Mouse (Mus musculus) neural tube, embryonic 14.5 days (tissue): ENCODE results near the gene Myh10. TPM values are rescaled to one million over a fixed set of nuclear protein-coding genes. Genes with fewer than 3 reads are reported as not detected.
A peak's percentile ranks its signal among the peaks of the same experiment; 100 is the strongest.

Experiments used
- ATAC-seq: fragments of 200-750 bp; cut with Nextera tagmentation; 2 replicates; pipeline ENCODE4 v1.8.0; 2017; ENCODE audit warnings: low read depth, mild to moderate bottlenecking, moderate TSS enrichment, moderate library complexity
- H3K27ac ChIP-seq: fragments of 300-500 bp; sonication (generic); 2 replicates; pipeline ENCODE4 v1.5.1; 2014; ENCODE audit warnings: low read depth, mild to moderate bottlenecking, control low read depth, low read length, moderate library complexity, mixed read lengths
- H3K27me3 ChIP-seq: fragments of 300-500 bp; sonication (generic); 2 replicates; pipeline ENCODE4 v1.6.1; 2014; ENCODE audit warnings: low read length; ENCODE audit not compliant: control insufficient read depth, insufficient read depth
- H3K36me3 ChIP-seq: fragments of 300-500 bp; sonication (generic); 2 replicates; pipeline ENCODE4 v1.6.1; 2014; ENCODE audit warnings: low read length, mixed read lengths; ENCODE audit not compliant: control insufficient read depth, insufficient read depth
- H3K4me1 ChIP-seq: fragments of 300-500 bp; sonication (generic); 2 replicates; pipeline ENCODE4 v1.6.1; 2014; ENCODE audit warnings: low read length; ENCODE audit not compliant: control insufficient read depth, insufficient read depth
- H3K4me2 ChIP-seq: fragments of 300-500 bp; sonication (generic); 2 replicates; pipeline ENCODE4 v1.6.1; 2014; ENCODE audit warnings: mild to moderate bottlenecking, low read depth, low read length, control low read depth
- H3K4me3 ChIP-seq: fragments of 300-500 bp; sonication (generic); 2 replicates; pipeline ENCODE4 v1.5.1; 2014; ENCODE audit warnings: low read depth, low read length, control low read depth, mixed read lengths
- H3K9ac ChIP-seq: fragments of 300-500 bp; sonication (generic); replicated peaks from 2 replicates; pipeline ENCODE4 v1.6.1; 2014; ENCODE audit warnings: low read depth, mild to moderate bottlenecking, control low read depth, low read length, mixed read lengths
- H3K9me3 ChIP-seq: fragments of 300-500 bp; sonication (generic); 2 replicates; pipeline ENCODE4 v1.6.1; 2016; ENCODE audit warnings: low read length; ENCODE audit not compliant: control insufficient read depth
- WGBS: fragments of 180-500 bp; shearing (Covaris S2); extraction: QIAGEN DNeasy Blood & Tissue Kit; methylation state at CpG from one replicate; pipeline ENCODE4 v1.1.7; 2014; 5-methylcytosine and 5-hydroxymethylcytosine counted together
- polyA plus RNA-seq: library from polyadenylated mRNA; unstranded; fragments of >200 nt; fragmentation: Nextera tagmentation; extraction: Ambion mirVana; gene quantifications from 2 replicates; pipeline ENCODE4 v1.2.1, GENCODE M21; 2014

Gene Myh10
- polyA plus RNA-seq, 1 experiment from 2014 or later, result 92.2 TPM

GRCm38 (mm10) chr11:68750938-68751337 lies 59.6 kb downstream of the Myh10 start:
- no peak for ATAC-seq
- 80% methylated on average over 8 of the region's 8 CpGs for WGBS
- Histone ChIP-seq H3K9me3 (no peaks in the 10 kb centered on the region), H3K27me3 (no peaks in the 10 kb centered on the region), H3K4me2 (no peak overlapping the region), H3K9ac (no peak overlapping the region), H3K4me1 (peaks cover 20% of the 10 kb centered on the region; the same call in 1 of the 2 replicates), H3K27ac (no peak overlapping the region), H3K4me3 (no peak overlapping the region), H3K36me3 (peaks cover 9% of the 10 kb centered on the region)

DNA sequence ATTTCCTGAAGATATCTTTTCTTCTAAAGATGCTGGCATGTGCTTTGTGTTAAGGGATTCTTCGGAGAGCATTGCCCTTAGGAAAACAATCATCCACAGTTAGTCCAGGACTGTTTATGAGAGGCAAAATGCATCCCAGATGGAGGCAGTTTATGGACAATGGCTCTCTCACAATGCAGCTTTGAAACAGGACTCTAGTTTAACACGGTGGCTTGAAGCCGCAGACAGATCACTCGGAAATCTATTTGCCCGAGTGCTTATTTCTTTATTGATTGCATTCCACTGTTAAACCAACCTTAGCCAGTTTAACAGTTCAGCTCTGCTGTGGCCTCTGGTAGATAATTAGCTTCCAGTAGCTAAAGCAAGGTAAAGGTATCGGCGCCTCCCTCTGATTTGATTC lies 62.9 kb downstream of the Myh10 start:
- Histone ChIP-seq H3K36me3 (peaks cover 4% of the 10 kb centered on the region; the same call in 1 of the 2 replicates), H3K4me2 (no peak overlapping the region), H3K4me1 (peaks cover 15% of the 10 kb centered on the region; the same call in 1 of the 2 replicates), H3K9ac (no peak overlapping the region), H3K27me3 (no peaks in the 10 kb centered on the region), H3K9me3 (no peaks in the 10 kb centered on the region), H3K4me3 (no peak overlapping the region), H3K27ac (no peak overlapping the region)
- WGBS, result 31% methylated on average over 7 of the region's 7 CpGs
- no peak for ATAC-seq

- peaks cover 15% of the 10 kb centered on the region; the same call in 1 of the 2 replicates for H3K4me1 ChIP-seq
- 79% methylated on average over 11 of the region's 11 CpGs for WGBS
- no peak overlapping the region for H3K4me2 ChIP-seq
- H3K9ac ChIP-seq, result no peak overlapping the region
- H3K9me3 ChIP-seq, result no peaks in the 10 kb centered on the region
- H3K27ac ChIP-seq, result no peak overlapping the region
- peaks cover 4% of the 10 kb centered on the region for H3K36me3 ChIP-seq
- H3K27me3 ChIP-seq, result no peaks in the 10 kb centered on the region
- no peak for ATAC-seq
- H3K4me3 ChIP-seq, result no peak overlapping the region
These were observed 65.3 kb downstream of the Myh10 start for GRCm38 (mm10) chr11:68756456-68757348.

GRCm38 (mm10) chr11:68759691-68760090 lies 68.3 kb downstream of the Myh10 start:
- Histone ChIP-seq H3K9me3 (no peaks in the 10 kb centered on the region), H3K27me3 (no peaks in the 10 kb centered on the region), H3K4me2 (no peak overlapping the region), H3K27ac (no peak overlapping the region), H3K36me3 (peaks cover 20% of the 10 kb centered on the region; the same call in 1 of the 2 replicates), H3K4me1 (0 out of 2 replicates have a peak, but pooled peaks cover 2% of the 10 kb centered on the region), H3K9ac (no peak overlapping the region), H3K4me3 (no peak overlapping the region)
- 85% methylated on average over 3 of the region's 3 CpGs for WGBS
- ATAC-seq, result no peak

DNA sequence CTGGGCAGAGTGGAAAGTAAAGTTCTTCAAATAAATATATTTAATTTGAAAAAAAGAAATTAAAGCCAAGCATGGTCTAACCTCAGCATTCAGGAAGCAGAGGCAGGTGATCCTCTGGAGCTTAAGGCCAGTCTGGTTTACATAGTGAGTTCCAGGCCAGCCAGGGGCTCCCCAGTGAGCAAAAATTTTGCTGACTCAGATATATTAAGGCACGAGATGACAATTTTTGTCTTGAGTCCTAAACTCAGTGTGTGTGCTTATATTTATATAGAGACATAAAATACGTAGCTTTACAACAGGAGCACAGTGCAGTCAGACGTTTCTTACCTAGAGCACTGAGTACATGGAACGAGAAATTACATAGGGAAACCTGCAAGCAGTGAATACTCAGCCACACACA lies 69.8 kb downstream of the Myh10 start:
- H3K27ac ChIP-seq, result no peak overlapping the region
- H3K9ac ChIP-seq, result no peak overlapping the region
- no peaks in the 10 kb centered on the region for H3K27me3 ChIP-seq
- H3K4me2 ChIP-seq, result no peak overlapping the region
- H3K4me1 ChIP-seq, result no peaks in the 10 kb centered on the region
- no peaks in the 10 kb centered on the region for H3K9me3 ChIP-seq
- H3K36me3 ChIP-seq, result peaks cover 32% of the 10 kb centered on the region; the same call in 1 of the 2 replicates
- H3K4me3 ChIP-seq, result no peak overlapping the region
- no peak for ATAC-seq
- 86% methylated on average over 4 of the region's 4 CpGs for WGBS

GRCm38 (mm10) chr11:68761664-68762063 lies 70.3 kb downstream of the Myh10 start:
- Histone ChIP-seq H3K9me3 (no peaks in the 10 kb centered on the region), H3K27me3 (no peaks in the 10 kb centered on the region), H3K4me2 (no peak overlapping the region), H3K36me3 (peaks cover 36% of the 10 kb centered on the region; the same call in 1 of the 2 replicates), H3K4me3 (no peak overlapping the region), H3K9ac (no peak overlapping the region), H3K4me1 (no peaks in the 10 kb centered on the region), H3K27ac (no peak overlapping the region)
- ATAC-seq, result no peak
- WGBS, result 89% methylated on average over 6 of the region's 6 CpGs

DNA sequence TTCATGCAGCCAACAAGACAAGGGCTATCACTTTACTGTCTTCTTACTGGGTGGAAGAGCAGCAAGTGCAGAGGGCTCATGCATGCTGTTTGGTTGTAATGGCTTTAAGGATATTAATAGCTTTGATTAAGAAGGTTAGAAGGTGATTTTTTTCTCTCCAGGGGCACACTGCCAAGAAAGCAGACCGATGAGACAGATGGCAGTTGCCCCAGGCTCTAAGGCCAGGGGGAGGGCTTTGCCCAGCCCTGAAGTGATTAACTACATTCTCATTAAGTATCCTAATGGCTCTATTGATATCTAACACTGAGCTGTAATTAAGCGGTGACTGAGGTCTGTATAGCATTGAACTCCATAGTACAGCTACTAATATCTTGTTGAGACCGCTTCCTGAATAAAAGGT lies 73.3 kb downstream of the Myh10 start:
- no peak overlapping the region for H3K9ac ChIP-seq
- no peaks in the 10 kb centered on the region for H3K4me1 ChIP-seq
- H3K4me2 ChIP-seq, result no peak overlapping the region
- peak; percentile 66; the same call in 1 of the 2 replicates for ATAC-seq
- H3K27ac ChIP-seq, result no peak overlapping the region
- H3K27me3 ChIP-seq, result no peaks in the 10 kb centered on the region
- 15% methylated on average over 3 of the region's 3 CpGs for WGBS
- H3K4me3 ChIP-seq, result no peak overlapping the region
- H3K9me3 ChIP-seq, result no peaks in the 10 kb centered on the region
- peaks cover 59% of the 10 kb centered on the region for H3K36me3 ChIP-seq

DNA sequence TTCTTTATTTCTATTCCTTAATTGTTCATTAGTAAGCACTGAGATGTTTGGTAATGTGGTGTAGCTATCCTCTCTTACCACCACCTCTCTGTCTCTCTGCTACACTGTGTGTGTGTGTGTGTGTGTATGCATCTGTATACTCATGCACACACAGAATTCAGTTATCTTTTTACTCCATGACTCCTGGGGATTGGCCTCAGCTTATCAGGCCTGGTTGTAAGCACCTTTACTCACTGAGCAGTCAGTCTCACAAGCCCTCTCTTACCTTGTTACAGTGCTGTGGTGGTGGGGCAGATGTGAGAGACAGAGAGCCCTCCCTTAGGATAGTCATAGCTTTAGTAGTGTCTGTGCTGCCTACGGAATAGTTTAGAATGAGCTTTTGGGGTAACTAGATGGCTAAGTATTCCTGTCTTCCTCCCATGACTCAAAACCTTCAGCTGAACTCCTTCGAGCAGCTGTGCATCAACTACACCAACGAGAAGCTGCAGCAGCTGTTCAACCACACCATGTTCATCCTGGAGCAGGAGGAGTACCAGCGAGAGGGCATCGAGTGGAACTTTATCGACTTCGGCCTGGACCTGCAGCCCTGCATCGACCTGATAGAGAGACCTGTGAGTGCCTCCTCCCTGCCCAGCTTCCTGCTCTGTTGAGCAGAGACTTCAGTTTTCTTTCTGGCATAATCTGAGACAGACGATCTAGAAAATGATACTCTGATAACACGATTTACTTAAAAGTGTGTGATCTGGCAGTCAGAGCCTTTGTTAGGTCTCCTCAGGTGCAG lies 76.6 kb downstream of the Myh10 start:
- peaks cover 87% of the 10 kb centered on the region for H3K36me3 ChIP-seq
- no peak overlapping the region for H3K4me2 ChIP-seq
- H3K9ac ChIP-seq, result no peak overlapping the region
- no peak overlapping the region for H3K27ac ChIP-seq
- no peaks in the 10 kb centered on the region for H3K9me3 ChIP-seq
- ATAC-seq, result no peak
- WGBS, result 97% methylated on average over 10 of the region's 10 CpGs
- H3K4me1 ChIP-seq, result no peaks in the 10 kb centered on the region
- H3K4me3 ChIP-seq, result no peak overlapping the region
- no peaks in the 10 kb centered on the region for H3K27me3 ChIP-seq
